Mouse (Mus musculus): ENCODE results near the gene Manba.
"Not testable (repeated sequence)": the region's sequence is repeated elsewhere in the genome, so short reads cannot be mapped to it uniquely, and the experiment has no call there.

The Manba gene

GRCm38 (mm10) chr3:135524900-135525299 is 39.5 kb downstream of the Manba start:
- DNase-seq (ENCODE audit: low spot score in 2 of 2) = not testable (repeated sequence)

- DNase-seq (ENCODE audit: low spot score in 2 of 2) = no peak
Observed at GRCm38 (mm10) chr3:135529670-135530069, 44.3 kb downstream of the Manba start.

- DNase-seq (ENCODE audit: low spot score in 2 of 2) = no peak
Observed at GRCm38 (mm10) chr3:135531762-135532161, 46.4 kb downstream of the Manba start.

- DNase-seq (ENCODE audit: low spot score in 2 of 2) = no peak
Observed at GRCm38 (mm10) chr3:135534103-135534502, 48.7 kb downstream of the Manba start.

DNA sequence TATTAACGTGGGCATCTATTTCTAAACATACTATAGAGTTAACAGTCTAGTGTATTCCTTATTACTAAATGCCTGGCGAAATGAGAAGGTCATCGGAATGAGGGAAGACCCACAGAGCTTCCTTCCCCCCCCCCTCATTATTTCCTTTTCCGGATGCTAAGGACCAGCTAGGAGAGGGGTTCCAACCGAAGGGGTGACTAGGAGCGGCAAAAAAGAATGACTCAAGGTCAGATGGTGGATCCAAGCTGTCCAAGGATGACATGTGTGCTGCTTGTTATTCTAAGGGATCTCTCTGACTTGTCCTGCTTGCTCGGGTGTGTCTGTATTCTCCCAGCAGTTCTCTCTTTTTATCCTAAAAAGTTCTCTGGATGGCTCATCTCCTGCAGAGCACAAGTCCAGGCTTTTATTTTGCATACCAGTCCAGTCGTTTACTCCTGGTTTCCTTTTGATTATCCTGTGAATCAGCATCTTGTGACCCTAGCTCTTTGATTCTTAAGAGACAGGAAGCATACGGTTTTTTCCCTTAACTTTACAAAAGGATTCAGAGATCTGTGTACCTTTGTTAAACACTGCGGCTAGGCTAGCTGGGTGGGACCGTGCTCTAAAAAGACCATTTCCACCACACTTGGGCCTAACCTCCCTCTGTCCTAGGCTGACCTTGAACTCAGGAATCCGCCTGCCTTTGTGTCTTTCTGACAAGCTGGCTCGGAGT is 61.0 kb downstream of the Manba start:
- no peak for DNase-seq (ENCODE audit: low spot score in 2 of 2)

- DNase-seq (ENCODE audit: low spot score in 2 of 2) = no peak
Observed at GRCm38 (mm10) chr3:135547298-135547697, 61.9 kb downstream of the Manba start.

- no peak for DNase-seq (ENCODE audit: low spot score in 2 of 2)
Observed at GRCm38 (mm10) chr3:135552874-135553273, 67.5 kb downstream of the Manba start.

- DNase-seq (ENCODE audit: low spot score in 2 of 2) = no peak
Observed at GRCm38 (mm10) chr3:135555192-135555591, 69.8 kb downstream of the Manba start.

- no peak for DNase-seq (ENCODE audit: low spot score in 2 of 2)
Observed at GRCm38 (mm10) chr3:135556052-135556587, 70.7 kb downstream of the Manba start.

- DNase-seq (ENCODE audit: low spot score in 2 of 2) = no peak
Observed at GRCm38 (mm10) chr3:135556851-135557662, 71.6 kb downstream of the Manba start.

- DNase-seq (ENCODE audit: low spot score in 2 of 2) = no peak
Observed at GRCm38 (mm10) chr3:135562036-135562435, 76.6 kb downstream of the Manba start.

DNA sequence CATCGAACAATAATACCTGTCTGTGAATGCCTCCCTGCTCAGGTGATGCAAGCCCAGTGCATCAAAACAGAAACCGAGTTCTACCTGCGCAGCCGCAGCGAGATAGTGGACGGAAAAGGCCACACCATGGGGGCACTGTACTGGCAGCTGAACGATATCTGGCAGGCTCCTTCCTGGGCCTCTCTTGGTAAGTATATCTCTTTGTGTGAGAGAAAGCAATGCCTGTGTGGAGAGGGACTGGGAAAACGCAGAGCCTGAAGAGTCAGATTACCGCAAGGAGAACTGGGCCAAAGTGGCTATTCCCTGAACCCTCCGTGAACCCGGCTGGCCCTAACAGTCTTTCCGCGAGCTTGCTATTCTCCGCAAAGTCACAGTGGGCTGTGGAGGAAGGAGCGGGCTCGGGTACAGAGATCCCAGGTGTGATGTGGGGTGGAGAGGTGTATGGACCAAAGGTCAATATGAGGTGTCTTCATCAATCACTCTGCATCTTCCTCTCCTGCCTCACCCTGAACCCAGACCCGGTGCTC is 77.8 kb downstream of the Manba start:
- DNase-seq (ENCODE audit: low spot score in 2 of 2) = no peak

- DNase-seq (ENCODE audit: low spot score in 2 of 2) = no peak
Observed at GRCm38 (mm10) chr3:135564706-135565105, 79.3 kb downstream of the Manba start.

- no peak for DNase-seq (ENCODE audit: low spot score in 2 of 2)
Observed at GRCm38 (mm10) chr3:135565306-135565705, 79.9 kb downstream of the Manba start.

DNA sequence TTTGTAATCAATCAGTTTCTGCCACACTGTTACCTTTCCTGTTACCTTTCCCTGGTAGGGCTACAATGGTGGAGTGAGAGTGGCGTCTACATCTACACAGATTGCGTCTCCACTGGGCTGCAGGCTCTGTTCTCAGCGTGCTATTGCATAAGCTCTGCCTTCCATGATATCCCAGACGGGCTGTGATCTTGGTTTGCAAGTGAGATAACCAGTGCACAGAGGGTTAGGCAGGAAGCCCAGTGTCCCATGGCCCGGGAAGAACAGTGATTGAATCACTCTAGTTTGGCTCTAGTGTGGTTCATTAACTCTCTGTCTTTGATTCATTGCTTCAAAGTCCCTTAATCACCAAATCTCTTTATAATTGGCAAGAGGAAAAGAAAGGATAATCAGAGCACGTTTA is 82.5 kb downstream of the Manba start:
- no peak for DNase-seq (ENCODE audit: low spot score in 2 of 2)

DNA sequence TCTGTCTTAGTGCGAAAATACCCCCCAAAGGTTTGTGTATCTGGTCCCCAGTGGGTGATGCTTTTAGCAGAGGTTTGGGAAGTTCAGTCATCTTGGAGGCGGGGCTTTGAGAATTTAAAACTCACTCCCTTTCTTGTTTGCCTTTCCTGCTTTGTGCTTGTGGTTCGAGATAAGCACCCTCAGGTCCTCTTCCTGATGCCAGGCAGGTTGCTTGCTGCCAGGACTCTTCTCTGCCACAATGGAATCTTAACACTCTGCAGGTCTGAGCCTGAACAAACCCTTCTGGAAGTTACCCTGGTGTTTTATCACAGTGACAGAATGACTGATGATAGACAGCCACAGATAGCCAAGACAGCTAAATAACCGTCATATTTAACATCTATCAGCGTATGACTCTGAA is 83.2 kb downstream of the Manba start:
- DNase-seq (ENCODE audit: low spot score in 2 of 2) = no peak

GRCm38 (mm10) chr3:135571540-135571939 is 86.1 kb downstream of the Manba start:
- no peak for DNase-seq (ENCODE audit: low spot score in 2 of 2)

- DNase-seq (ENCODE audit: low spot score in 2 of 2) = no peak
Observed at GRCm38 (mm10) chr3:135573051-135573450, 87.6 kb downstream of the Manba start.

- DNase-seq (ENCODE audit: low spot score in 2 of 2) = no peak
Observed at GRCm38 (mm10) chr3:135575126-135575525, 89.7 kb downstream of the Manba start.

GRCm38 (mm10) chr3:135578588-135579140 is 93.3 kb downstream of the Manba start:
- DNase-seq (ENCODE audit: low spot score in 2 of 2) = no peak

DNA sequence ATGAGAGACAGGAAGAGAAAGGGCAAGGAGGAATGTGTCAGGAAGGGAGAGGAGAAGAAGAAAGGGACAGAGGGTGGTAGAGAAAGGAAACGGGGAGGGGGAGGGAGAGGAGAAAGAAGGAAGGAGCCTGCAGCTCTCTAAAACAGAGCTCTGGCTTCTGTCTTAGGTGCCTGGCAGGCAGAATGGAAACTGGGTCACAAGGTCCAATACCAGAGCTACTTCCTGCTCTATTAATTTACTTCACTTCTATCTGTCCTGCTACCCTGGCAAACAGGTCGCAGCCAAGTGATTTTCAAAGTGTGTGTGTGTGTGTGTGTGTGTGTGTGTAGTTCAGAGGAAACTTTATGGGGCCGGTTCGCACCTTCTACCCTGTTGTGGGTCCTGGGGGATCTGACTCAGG is 93.8 kb downstream of the Manba start:
- DNase-seq (ENCODE audit: low spot score in 2 of 2) = no peak

Data from spleen, postnatal 14 days (tissue).